Mouse (Mus musculus) ES-Bruce4 (cell line): ENCODE data around the gene Ttll11. TPM values are rescaled to one million over a fixed set of nuclear protein-coding genes. Genes with fewer than 3 reads are reported as not detected.

Source experiments
- H3K27ac ChIP-seq: 2 replicates; pipeline ENCODE4 v1.5.1; 2012; ENCODE audit warnings: low read length, inconsistent platforms; ENCODE audit not compliant: insufficient read depth
- H3K27me3 ChIP-seq: 2 replicates; pipeline ENCODE4 v1.6.1; 2012; ENCODE audit warnings: mild to moderate bottlenecking, low read length, inconsistent platforms; ENCODE audit not compliant: control insufficient read depth, poor library complexity, insufficient read depth, severe bottlenecking
- H3K36me3 ChIP-seq: 2 replicates; pipeline ENCODE4 v1.6.1; 2012; ENCODE audit warnings: inconsistent platforms, mild to moderate bottlenecking, low read length, moderate library complexity; ENCODE audit not compliant: control insufficient read depth, poor library complexity, insufficient read depth, severe bottlenecking
- H3K4me1 ChIP-seq: one replicate; pipeline ENCODE4 v1.8.1; 2011; ENCODE audit warnings: low read length; ENCODE audit not compliant: control insufficient read depth, insufficient read depth
- H3K4me3 ChIP-seq: 2 replicates; pipeline ENCODE4 v1.5.1; 2011; ENCODE audit warnings: low read depth, mild to moderate bottlenecking, low read length
- H3K9ac ChIP-seq: 2 replicates; pipeline ENCODE4 v1.6.1; 2012; ENCODE audit warnings: low read depth, mild to moderate bottlenecking, inconsistent platforms; ENCODE audit not compliant: poor library complexity, severe bottlenecking
- H3K9me3 ChIP-seq: replicated peaks from 2 replicates; pipeline ENCODE4 v1.6.1; 2012; ENCODE audit warnings: mild to moderate bottlenecking, low read length, inconsistent platforms; ENCODE audit not compliant: control insufficient read depth, poor library complexity, insufficient read depth, severe bottlenecking
- CTCF ChIP-seq: IDR thresholded peaks from one replicate; pipeline ENCODE4 v1.8.1; 2011; ENCODE audit warnings: low read depth, low read length
- EP300 ChIP-seq: IDR thresholded peaks from 2 replicates; pipeline ENCODE4 v1.6.1; 2011; ENCODE audit warnings: low read depth, low read length; ENCODE audit not compliant: insufficient read depth
- POLR2A ChIP-seq: IDR thresholded peaks from one replicate; pipeline ENCODE4 v1.8.1; 2011; ENCODE audit warnings: low read length; ENCODE audit not compliant: insufficient read depth
- polyA plus RNA-seq: library from polyadenylated mRNA; stranded (reverse); fragments of >200 nt; gene quantifications from 2 replicates; pipeline ENCODE4 v1.2.4, GENCODE M21; 2011; ENCODE audit warnings: low read depth; ENCODE audit not compliant: missing spikeins, insufficient read depth, insufficient read length

The Ttll11 gene
- polyA plus RNA-seq, 1 experiment, result not detected

DNA sequence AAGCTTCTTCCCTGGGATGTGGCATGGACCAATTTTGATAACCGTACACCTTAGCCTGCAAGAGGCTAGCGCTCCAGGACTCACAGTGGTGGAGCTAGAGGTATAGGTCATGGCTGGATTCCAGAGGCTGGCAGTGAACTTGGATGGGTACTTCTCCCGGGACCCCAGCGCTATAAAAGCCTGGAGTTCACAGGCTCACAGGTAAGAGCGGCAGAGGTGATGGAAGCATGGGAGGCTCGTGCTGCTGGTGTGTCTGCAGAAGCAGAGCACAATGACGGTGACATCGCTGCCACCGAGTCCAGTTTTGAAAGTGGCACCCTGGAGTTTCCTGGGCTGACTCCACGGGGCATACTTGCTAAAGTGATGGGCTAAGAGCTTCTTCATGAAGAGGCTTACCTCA is 233.8 kb downstream of the Ttll11 start:
- Histone ChIP-seq H3K36me3 (no peaks in the 10 kb centered on the region), H3K9me3 (no peaks in the 10 kb centered on the region), H3K27me3 (no peaks in the 10 kb centered on the region), H3K4me1 (no peaks in the 10 kb centered on the region), H3K9ac (no peak overlapping the region), H3K27ac (no peak overlapping the region), H3K4me3 (no peak overlapping the region)
- TF ChIP-seq POLR2A (no peak), CTCF (no peak), EP300 (no peak)

DNA sequence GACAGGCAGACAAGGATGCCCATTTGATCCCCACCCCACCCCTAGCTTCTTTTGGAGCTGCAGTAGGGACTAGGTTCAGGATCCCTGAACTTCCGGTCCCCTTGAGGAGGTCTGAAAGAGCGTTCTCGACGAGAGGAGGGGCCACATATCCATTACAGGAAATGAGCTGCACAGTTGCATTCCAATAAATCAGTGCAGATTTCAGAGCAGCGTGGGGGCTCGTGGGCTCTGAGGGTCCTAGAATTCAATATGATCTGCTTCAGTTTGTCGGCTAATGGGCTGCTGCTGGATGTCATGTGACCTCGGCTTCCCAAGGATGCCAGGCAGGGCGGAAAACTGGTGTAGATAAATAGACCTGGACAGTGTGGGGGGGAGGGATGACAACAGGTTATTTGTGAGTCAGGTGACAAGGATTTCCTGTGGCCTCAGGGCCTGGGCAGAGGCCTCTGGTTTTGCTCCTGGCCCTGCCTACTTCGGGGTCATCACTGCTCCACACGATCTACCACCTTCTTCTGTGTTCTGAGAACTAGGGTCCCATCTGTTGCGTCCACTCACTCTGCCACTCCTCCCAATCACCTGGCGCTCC is 240.0 kb downstream of the Ttll11 start:
- H3K4me3 ChIP-seq, result no peak overlapping the region
- TF ChIP-seq POLR2A (no peak), CTCF (no peak), EP300 (no peak)
- no peaks in the 10 kb centered on the region for H3K27me3 ChIP-seq
- no peaks in the 10 kb centered on the region for H3K9me3 ChIP-seq
- H3K4me1 ChIP-seq, result no peaks in the 10 kb centered on the region
- no peak overlapping the region for H3K27ac ChIP-seq
- no peak overlapping the region for H3K9ac ChIP-seq
- H3K36me3 ChIP-seq, result no peaks in the 10 kb centered on the region

DNA sequence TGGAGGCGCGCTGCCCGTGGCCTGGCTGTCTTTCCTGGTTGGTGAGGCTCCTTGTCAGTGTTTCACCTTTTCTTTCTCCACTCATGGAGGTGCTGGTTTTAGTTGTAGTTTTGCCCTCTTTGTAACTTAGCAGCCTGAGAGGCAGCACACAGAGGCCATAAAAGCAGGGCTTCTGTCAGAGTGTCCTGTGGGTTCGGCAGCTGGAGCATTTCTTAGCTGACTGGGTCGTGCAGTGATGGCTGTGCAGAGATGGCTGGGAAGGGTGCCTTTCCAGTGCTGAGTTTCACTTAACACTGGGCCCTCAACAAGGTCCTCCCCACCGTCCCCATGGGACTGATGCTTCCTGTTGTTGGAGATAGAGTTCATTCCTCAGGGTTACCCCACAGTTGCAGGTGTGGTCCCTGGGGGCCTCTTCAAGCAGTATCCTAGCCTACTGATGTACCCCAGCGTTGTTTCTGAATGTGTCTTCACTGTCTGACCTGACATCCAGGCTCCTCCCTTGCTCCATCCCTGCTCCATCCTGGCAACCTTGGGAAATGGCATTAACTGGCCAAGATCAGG is 242.2 kb downstream of the Ttll11 start:
- Histone ChIP-seq H3K27me3 (no peaks in the 10 kb centered on the region), H3K36me3 (no peaks in the 10 kb centered on the region), H3K9me3 (no peaks in the 10 kb centered on the region), H3K4me1 (no peaks in the 10 kb centered on the region), H3K4me3 (no peak overlapping the region), H3K27ac (no peak overlapping the region), H3K9ac (no peak overlapping the region)
- TF ChIP-seq EP300 (no peak), CTCF (no peak), POLR2A (no peak)

DNA sequence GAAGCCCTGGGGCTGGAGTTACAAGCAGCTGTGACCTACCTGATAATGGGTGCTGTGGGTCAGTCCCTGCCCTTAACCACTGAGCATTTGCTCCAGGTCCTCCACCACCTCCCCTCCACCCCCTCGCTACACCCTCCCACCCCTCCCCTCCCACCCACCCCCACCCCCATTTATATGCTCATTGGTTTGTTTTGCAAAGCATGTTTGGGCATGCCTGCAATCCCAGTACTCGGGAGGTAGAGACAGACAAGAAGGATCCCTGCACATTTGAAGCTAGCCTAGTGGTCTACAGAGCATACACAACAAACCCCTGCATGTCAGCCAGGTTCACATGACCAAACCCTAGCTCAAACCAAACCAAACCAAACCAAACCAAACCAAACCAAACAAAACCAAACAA is 243.7 kb downstream of the Ttll11 start:
- Histone ChIP-seq H3K36me3 (no peaks in the 10 kb centered on the region), H3K4me1 (no peaks in the 10 kb centered on the region)

DNA sequence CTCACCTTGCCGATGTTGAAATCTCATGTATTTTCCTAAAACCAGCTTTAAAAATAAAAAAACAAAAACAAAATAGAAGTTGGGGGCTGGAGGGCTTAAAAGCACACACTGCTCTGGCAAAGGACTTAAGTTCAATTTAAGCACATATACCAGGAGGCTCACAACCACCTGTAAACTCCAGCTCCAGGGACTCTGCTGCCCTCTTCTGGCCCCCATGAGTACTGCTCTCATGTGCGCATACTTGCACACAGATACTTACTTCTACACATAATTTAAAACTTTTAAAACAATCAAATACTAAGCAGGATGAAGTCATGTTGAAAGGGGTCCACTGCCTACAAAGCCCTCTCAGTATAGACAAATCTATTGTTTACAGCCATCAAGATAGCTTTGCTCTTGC is 244.7 kb downstream of the Ttll11 start:
- TF ChIP-seq EP300 (no peak), CTCF (peak; percentile 50), POLR2A (no peak)
- Histone ChIP-seq H3K27ac (no peak overlapping the region), H3K9me3 (no peaks in the 10 kb centered on the region), H3K27me3 (no peaks in the 10 kb centered on the region), H3K4me3 (no peak overlapping the region), H3K4me1 (no peaks in the 10 kb centered on the region), H3K9ac (no peak overlapping the region), H3K36me3 (no peaks in the 10 kb centered on the region)

More for the DNA sequence above, 243.7 kb downstream of the Ttll11 start:
- Histone ChIP-seq H3K9ac (no peak overlapping the region), H3K27ac (peak overlapping the region; percentile 15; the same call in 1 of the 2 replicates), H3K9me3 (no peaks in the 10 kb centered on the region), H3K27me3 (no peaks in the 10 kb centered on the region), H3K4me3 (no peak overlapping the region)
- no peak for TF ChIP-seq EP300

DNA sequence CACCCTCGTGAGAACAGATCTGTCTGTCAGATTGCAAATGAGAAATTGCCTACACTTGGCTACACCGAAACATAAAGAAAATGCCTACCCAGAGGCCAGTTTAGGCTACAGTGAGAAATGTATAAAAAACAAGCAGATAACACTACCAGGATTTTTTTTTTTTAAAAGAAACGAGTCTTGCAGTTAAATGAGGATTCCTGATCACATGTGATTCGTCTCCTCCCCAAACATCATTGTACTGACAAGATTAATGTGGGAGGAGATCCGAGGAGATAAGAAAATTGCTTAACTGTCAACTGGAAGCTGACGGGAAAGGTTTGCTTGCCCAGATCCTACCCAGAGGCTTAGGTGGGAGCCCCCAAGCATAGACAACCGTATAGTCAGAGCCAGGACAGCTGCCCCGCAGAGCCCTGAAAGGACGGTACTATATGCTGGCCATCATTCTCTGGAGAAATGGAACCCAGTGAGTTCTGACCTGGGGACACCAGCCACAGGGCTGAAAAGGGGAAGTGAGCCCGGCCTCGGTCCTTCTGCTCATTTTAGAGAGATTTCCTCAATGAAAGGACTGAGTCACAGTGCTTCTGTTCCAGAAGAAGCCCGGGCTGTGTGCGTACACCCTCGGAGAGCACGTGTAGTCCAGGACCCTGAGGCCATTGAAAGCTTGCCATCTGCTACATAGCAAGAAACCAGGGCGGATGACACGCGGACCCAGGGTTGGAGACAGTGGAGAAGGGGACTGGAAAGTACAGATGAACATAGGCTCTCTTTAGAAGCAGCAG is 247.9 kb downstream of the Ttll11 start:
- no peaks in the 10 kb centered on the region for H3K9me3 ChIP-seq
- H3K36me3 ChIP-seq, result no peaks in the 10 kb centered on the region; the same call in 1 of the 2 replicates
- TF ChIP-seq EP300 (no peak), CTCF (no peak), POLR2A (no peak)
- H3K27me3 ChIP-seq, result no peaks in the 10 kb centered on the region
- no peak overlapping the region for H3K9ac ChIP-seq
- H3K4me3 ChIP-seq, result no peak overlapping the region
- H3K4me1 ChIP-seq, result no peaks in the 10 kb centered on the region
- H3K27ac ChIP-seq, result no peak overlapping the region
